Mouse (Mus musculus) hematopoietic stem cell, adult 5-6 weeks (primary cell): Measurements from ENCODE around the gene Shisa8. TPM values are rescaled to one million over a fixed set of nuclear protein-coding genes. Genes with fewer than 3 reads are reported as not detected.
"Not testable (repeated sequence)": the region's sequence is repeated elsewhere in the genome, so short reads cannot be mapped to it uniquely, and the experiment has no call there.

Experiments used
- ATAC-seq, 2 experiments: fragments of 125-278 bp in 1 of 2; replicated peaks in 1 of 2; 2 replicates each; pipeline ENCODE4 v1.8.0; 2016 to 2017; ENCODE audit warnings: inconsistent platforms in 2 of 2, mild to moderate bottlenecking in 2 of 2, moderate number of reproducible peaks in 2 of 2, low read depth in 1 of 2, moderate TSS enrichment in 1 of 2; ENCODE audit not compliant: low FRiP score in 2 of 2, poor library complexity in 2 of 2, severe bottlenecking in 2 of 2, insufficient read depth in 1 of 2, low TSS enrichment in 1 of 2
- total RNA-seq: library from RNA; stranded (forward); fragments of 172-1452, 232-1000 nt; gene quantifications from 2 replicates; pipeline ENCODE4 v1.2.3, GENCODE M21; 2017

Gene Shisa8
- total RNA-seq, result 9.3 and 13.6 TPM in 2 replicates

DNA sequence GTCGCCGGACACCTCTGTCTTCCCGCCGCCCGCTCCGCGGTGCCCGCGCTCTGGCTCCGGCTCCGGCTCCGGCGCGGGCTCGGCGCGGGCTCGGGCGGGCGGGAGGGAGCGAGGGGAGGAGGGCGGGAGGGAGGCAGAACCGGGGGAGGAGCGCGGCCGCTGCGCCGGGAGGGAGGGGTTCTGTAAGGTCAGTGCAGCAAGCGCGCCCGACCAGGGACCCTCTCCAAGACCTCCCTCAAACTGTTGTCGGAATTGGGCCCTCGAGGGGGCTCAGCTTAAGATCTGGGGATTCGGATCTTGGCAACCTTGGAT lies at the start of gene Shisa8:
Gene Shisa8, minus strand, starts transcription at position 64 of the 312 bp plus-strand sequence.
- no peak for ATAC-seq

DNA sequence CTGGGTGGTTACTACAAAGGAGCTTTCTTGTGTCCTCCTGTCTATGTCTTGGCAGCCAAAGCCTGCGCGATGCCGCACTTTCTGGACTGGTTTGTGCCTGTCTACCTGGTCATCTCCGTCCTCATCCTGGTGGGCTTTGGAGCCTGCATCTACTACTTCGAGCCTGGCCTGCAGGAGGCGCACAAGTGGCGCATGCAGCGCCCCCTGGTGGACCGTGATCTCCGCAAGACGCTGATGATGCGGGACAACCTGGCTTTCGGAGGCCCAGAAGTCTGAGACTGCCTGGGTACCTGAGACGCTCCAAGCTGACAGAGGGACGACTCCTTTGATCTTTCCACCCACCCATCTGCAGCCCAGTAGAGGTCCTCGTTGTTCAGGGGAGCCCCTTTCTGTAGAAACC lies 46.9 kb upstream of the Shisa8 start:
- peak; percentile 59 to 86; a peak in 3 of 4 replicates for ATAC-seq

DNA sequence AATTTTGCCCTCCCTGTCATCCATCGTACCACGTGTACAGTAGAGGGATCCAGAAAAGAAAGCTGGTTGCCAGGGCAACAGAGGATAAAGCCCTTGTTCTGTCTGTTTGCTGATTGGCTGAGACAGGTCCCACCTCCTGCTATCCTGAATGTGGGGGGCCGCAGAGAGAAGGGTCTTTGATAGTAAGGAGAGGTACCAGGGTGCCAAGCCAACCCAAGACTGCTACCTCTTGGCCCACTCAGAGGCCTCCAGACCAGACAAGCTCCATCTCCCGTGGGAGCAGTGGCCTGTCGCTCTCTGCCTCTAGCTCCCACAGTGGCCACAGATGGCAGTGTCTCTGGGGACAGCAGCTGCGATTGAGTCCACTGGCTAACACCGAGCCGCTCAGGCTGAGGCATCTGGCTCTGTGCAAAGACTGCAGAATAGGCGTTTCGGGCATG lies 43.3 kb upstream of the Shisa8 start:
- no peak for ATAC-seq

DNA sequence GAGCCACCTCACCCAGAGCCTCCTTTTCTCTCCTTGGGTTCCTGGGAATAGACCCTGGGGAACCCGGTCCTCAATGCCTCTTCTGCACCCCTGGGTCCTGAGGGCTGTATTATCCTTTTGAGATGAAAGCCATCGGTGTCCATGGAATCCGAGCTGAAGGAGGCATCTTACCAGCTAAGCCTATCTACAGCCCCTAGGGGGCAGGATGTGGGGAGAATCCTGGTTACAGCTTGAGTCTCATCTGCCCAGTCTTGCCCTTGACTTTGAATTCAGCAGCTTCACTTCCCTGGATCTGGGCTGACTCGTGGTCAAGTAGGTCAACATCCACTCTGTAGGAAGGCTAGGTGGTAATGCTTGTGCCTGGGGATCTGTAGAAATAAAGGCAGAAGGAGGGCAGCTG lies 42.6 kb upstream of the Shisa8 start:
- no peak for ATAC-seq

- no peak for ATAC-seq
Measured at GRCm38 (mm10) chr15:82252097-82252496, 39.5 kb upstream of the Shisa8 start, which contains the start of gene 1500009C09Rik. 1500009C09Rik (plus strand) TSS chr15:82252397.

DNA sequence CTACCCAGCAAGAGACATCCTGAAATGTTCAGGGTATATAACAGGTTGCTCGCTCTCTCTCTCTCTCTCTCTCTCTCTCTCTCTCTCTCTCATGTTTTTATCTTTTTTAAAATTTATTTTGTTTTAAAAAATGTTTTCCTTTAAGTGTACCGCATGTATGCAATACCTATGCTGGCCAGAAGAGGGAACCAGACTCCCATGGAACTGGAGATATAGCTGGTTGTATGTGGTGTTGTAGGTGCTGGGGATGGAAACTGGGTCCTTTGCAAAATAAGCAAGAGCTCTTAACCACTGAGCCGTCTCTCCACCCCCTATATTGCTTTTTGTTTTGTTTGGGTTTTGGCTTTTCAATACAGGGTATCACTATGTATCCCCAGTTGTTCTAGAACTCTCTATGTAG lies 39.0 kb upstream of the Shisa8 start:
- no peak for ATAC-seq

DNA sequence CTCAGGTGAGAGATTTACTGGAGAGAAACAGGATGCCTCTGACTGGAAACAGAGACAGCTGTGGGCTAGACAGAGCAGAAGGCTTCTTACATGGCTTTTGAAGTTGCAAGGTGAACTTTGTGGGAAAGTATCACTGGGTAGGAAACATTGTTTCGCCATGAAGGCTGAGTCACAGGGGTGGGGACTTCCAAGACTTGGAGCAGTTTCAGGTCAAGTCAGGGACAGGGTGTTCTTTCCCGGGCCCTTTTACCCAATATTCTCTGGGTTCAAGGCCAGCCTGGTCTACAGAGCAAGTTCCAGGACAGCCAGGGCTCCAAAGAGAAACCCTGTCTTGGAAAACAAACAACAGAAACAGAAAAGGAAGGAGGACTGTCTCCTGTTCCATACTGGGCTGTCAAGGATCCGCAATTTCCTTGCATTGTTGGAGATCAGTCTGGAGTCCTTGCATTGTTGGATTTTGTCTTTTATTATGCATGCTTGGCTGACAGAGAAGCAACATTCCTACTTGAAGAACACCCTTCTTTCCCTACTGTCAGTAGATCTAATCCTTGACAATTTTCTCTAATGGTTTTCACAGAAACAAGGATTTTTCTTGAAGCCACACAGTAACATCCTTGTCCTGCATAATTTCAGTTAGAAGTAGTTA lies 34.6 kb upstream of the Shisa8 start:
- ATAC-seq, result no peak

DNA sequence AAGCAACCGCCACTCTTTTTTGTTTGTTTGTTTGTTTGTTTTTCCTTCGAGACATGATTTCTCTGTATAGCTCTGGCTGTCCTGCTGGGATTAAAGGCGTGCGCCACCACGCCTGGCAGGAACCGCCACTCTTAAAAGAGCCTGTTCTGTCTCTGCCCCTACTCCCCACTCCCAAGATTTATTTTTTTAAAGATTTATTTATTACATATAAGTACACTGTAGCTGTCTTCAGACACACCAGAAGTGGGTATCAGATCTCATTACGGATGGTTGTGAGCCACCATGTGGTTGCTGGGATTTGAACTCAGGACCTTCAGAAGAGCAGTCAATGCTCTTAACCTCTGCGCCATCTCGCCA lies 32.2 kb upstream of the Shisa8 start:
- ATAC-seq, result not testable (repeated sequence)

DNA sequence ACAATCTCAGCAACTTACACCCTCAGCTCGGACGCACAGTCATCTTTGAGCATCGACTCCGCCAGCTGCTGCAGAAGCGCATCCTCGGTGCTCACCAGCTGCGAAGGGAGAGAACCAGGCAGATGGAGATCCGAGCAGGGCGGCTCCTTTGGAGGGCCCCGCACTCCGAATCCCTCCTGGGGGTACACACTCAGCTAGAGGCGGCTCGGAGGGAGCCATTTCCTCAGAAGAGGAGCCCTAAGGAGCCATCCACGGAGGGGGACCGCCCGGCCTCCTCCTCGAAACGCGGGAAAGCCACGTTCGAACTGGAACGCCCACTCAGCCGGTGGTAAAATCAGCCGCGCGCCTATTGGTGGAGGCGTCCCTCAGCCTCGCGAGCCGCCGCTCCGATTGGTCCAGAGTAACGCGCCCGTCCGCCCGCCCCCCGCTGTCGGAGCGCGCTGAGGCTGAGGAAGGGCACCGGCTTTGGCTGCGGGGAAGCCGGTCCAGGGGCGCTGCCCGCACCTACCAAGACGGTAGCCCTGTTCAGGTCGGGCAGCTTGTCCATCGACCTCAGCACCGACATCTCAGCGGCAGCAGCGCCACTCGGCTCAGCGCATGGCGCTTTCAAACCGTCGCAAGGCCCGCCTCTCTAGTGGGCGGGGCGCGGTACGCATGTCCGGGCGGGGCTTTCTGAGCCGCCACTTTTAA lies 31.6 kb upstream of the Shisa8 start, which contains the start of gene Cenpm:
Gene Cenpm, minus strand, starts transcription at position 634 of the 690 bp plus-strand sequence.
- ATAC-seq, result peak; percentile 97 to 99

DNA sequence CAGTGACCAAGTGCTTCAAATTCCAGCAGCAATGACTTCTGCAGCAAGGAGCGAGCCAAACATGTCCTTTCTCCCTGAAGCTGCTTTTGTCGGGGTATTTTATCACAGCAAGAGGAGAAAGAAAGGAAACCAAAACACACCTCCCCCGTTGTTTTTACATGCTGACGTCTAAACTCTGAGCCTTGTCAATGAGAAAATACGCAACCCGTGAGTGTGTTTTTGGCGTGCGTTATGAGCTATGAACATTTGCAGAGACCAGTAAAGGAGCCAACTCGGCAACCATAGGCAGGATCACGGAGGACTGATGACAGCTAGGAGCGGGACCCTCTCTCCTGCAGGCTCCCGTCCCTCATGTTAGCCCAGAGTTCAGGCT lies 31.1 kb upstream of the Shisa8 start:
- no peak for ATAC-seq

DNA sequence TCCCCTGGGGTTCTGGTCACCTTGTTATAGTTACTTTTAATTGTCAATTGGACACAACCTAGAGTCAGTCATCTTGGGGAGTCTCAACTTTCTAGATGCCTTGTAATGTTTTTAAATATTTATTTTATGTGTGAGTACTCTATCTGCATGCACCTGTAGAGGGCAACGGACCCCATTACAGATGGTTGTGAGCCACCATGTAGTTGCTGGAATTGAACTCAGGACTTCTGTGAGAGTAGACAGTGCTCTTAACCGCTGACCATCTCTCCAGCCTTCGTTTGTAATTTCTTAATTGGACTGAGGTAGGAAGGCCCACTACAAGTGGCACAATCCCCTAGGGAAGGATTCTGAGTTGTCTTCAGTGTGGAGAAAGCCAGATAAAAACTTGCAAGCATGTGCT lies 30.7 kb upstream of the Shisa8 start:
- no peak for ATAC-seq

DNA sequence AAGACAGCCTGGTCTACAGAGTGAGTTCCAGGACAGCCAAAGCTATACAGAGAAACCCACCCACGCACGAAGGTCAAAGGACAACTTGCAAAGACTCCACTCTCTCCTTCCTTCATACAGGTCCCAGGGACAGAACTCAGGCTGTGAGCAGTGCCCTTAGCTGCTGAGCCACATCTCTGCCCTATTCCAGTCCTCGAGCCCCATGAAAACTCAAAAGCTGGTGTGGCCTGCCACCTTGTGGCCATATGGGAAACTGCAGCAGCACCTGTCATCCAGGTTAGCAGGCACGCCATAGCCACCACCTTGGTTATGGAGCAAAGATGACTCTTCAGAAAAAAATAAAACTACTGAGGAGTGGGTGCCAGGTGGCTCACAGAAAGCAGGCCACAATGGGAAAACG lies 23.9 kb upstream of the Shisa8 start:
- peak; percentile 70 to 83; a peak in 3 of 4 replicates for ATAC-seq

DNA sequence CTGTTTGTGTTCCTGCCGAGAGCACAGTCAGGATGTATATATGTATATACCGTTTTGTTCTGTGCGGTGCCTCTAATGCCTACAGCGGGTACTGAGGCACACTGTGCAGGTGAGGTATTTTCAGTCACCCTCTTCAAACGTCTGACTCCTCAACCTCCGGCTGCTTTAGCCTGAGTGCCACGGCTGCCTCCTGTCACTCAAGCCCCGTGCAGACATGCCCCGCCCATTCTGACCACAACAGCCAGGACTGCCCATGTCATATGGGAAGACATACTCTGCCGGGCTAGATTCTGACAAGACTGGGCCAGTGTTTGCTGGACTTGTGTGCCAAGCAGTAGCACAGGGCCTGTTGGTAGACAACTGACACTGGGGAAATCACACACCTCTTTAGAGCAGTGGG lies 23.0 kb upstream of the Shisa8 start:
- ATAC-seq, result peak in 1 of 2 experiments; percentile 40; a peak in 3 of 4 replicates

DNA sequence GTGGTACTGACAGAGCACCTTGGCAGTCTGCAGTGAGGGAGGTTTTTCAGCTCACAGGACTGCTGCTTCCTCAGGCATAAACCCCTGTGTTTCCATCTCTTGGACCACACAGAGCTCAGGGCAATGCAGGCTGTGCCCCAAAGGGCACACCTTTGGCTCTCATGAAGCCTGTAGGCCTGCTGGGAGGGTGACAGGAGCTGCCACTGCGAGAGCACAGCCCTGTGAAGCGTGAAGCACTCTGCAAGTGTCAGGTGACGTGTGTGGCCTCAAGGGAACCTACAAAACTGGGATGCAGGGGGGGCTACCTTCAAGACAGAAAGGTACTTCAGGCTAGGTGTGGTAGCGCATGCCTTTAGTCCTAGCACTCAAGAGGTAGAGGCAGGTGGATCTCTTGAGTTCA lies 20.0 kb upstream of the Shisa8 start:
- no peak for ATAC-seq

DNA sequence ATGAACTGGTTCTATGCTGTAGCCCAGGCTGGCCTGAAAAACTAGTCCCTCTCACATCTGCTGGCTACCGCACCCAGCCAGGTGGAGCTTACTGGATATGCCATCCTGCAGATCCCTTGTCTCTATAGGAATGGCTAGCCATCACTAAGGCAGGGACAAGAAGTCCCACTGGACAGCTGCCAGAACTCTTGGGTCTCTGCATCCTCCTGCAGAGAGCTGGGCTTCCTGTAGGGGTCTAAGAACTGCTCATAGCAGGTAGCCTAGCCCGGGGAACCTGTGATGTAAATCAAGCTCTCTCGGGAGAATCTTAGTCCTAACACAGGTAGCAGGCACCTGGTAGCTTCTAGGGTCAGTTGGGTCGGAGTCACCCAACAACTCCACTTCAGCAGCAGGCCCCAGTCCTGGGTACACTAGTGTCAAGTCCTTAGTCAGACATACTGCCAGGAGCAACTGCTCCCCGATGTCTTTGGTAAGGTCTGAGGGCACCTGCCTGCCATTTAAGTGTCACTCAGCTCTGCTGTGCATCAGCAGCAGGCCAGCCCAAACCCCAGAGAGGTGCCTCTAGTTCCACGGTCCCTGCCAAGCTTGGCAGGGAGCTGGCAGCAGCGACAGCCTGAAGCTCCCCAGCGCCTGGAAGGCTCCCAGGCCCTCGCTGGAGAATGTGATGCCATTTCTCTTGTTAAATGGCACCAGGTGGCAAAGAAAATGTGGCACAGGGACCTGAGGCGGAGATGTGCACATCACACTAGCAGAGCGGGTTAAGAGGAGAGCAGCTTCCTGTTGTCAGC lies 19.2 kb upstream of the Shisa8 start:
- ATAC-seq, result no peak

DNA sequence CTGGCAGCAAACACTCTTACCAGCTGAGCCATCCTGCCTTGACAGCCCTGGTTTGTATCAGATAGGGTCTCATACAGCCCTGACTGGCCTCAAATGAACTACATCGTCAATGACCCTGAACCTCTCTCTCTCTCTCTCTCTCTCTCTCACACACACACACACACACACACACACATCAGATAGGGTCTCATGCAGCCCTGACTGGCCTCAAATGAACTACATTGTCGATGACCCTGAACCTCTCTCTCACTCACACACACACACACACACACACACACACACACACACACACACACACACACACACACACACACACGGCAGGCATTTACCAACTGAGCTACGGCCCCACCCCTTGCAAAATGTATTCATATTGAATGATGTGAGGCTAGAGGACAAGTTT lies 18.5 kb upstream of the Shisa8 start:
- no peak for ATAC-seq

DNA sequence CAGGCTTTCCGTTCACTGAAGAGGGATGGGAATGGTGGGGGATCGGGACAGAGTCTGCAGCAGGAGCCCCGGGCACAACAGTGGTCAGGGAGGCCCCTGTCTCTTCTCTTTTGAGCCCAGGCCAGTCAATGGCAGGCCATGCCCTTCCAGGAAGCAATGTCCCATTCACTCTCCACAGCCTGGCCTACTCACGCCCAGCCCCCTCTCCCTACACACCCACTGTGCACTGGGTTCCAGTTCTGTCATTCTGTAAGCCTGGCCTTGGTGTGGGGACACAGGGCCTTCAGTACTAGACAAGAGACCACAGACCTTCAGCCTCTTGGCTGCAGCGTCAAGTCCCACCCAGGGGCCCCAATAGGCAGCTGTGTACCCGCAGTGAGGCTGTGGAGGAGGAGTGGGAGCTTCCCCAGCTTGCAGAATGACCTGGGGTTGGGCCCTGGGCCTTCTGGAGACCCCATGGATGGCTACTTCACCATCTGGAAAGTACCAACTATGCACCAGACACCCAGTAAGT lies 17.5 kb upstream of the Shisa8 start:
- no peak for ATAC-seq

- no peak for ATAC-seq
Measured at GRCm38 (mm10) chr15:82229542-82230045, 17.0 kb upstream of the Shisa8 start.
